Mouse (Mus musculus): ENCODE data around the gene Cdc6. TPM values are rescaled to one million over a fixed set of nuclear protein-coding genes. Genes with fewer than 3 reads are reported as not detected.

Cdc6 gene
- polyA plus RNA-seq, 1 experiment from 2014 or later = 96.3 TPM

GRCm38 (mm10) chr11:98925265-98925721, 17.7 kb downstream of the Cdc6 start:
- peaks cover 15% of the 10 kb centered on the region; the same call in 1 of the 2 replicates for H3K36me3 ChIP-seq (ENCODE audit: control insufficient read depth, insufficient read depth, low read length)
- ATAC-seq (replicated peaks; ENCODE audit: low FRiP score) (no peak; the same call in 1 of the 2 replicates), DNase-seq (ENCODE audit: low spot score) (no peak)
- peaks cover 49% of the 10 kb centered on the region for H3K4me1 ChIP-seq (replicated peaks; ENCODE audit: control insufficient read depth, insufficient read depth, low read length)
- 18% methylated on average over 10 of the region's 10 CpGs for WGBS
- H3K4me3 ChIP-seq (ENCODE audit: low read depth, low read length) = no peak overlapping the region
- H3K27ac ChIP-seq (ENCODE audit: low read depth, low read length) = no peak overlapping the region
- H3K9me3 ChIP-seq (ENCODE audit: control insufficient read depth, low read length) = no peaks in the 10 kb centered on the region
- no peaks in the 10 kb centered on the region; the same call in none of the 2 replicates for H3K27me3 ChIP-seq (replicated peaks; ENCODE audit: control insufficient read depth, insufficient read depth, low read length)
- H3K4me2 ChIP-seq = no peak overlapping the region
- H3K9ac ChIP-seq (ENCODE audit: low read depth, low read length) = no peak overlapping the region

- H3K27ac ChIP-seq (ENCODE audit: low read depth, low read length) = peak overlapping the region; percentile 68
- WGBS = 17% methylated on average over 12 of the region's 12 CpGs
- no peak overlapping the region for H3K9ac ChIP-seq (ENCODE audit: low read depth, low read length)
- peaks cover 3% of the 10 kb centered on the region for H3K27me3 ChIP-seq (replicated peaks; ENCODE audit: control insufficient read depth, insufficient read depth, low read length)
- no peaks in the 10 kb centered on the region for H3K9me3 ChIP-seq (ENCODE audit: control insufficient read depth, low read length)
- H3K4me3 ChIP-seq (ENCODE audit: low read depth, low read length) = no peak overlapping the region
- peak overlapping the region; percentile 10; the same call in 1 of the 2 replicates for H3K4me2 ChIP-seq
- DNase-seq (ENCODE audit: low spot score) (no peak), ATAC-seq (replicated peaks; ENCODE audit: low FRiP score) (no peak)
- peaks cover 55% of the 10 kb centered on the region for H3K4me1 ChIP-seq (replicated peaks; ENCODE audit: control insufficient read depth, insufficient read depth, low read length)
- peaks cover 10% of the 10 kb centered on the region; the same call in 1 of the 2 replicates for H3K36me3 ChIP-seq (ENCODE audit: control insufficient read depth, insufficient read depth, low read length)
Measured at GRCm38 (mm10) chr11:98925868-98926311, 18.3 kb downstream of the Cdc6 start.

DNA sequence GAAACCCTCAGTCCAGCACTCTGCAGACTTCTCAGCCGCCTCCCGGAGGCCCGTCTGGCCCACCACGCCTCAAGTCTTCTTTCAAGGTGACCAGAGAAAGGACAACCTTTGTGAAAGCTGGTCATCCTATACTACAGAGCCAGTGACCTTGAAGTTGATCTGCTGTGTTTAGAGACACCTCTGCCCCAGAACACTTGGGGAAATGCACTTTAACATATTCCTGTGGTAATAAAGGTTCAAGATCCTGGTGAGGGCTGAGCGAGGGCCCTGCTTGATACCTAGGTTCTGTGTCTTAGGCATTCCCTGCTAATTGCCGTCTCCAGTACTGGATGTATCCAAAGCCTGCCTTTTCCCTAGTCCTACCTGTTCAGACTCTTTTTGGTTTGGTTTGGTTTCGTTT, 19.0 kb downstream of the Cdc6 start:
- H3K9ac ChIP-seq (ENCODE audit: low read depth, low read length) = no peak overlapping the region
- H3K9me3 ChIP-seq (ENCODE audit: control insufficient read depth, low read length) = no peaks in the 10 kb centered on the region
- peaks cover 7% of the 10 kb centered on the region; the same call in 1 of the 2 replicates for H3K36me3 ChIP-seq (ENCODE audit: control insufficient read depth, insufficient read depth, low read length)
- ATAC-seq (replicated peaks; ENCODE audit: low FRiP score) (no peak), DNase-seq (ENCODE audit: low spot score) (no peak)
- peaks cover 10% of the 10 kb centered on the region for H3K27me3 ChIP-seq (replicated peaks; ENCODE audit: control insufficient read depth, insufficient read depth, low read length)
- 73% methylated on average over 7 of the region's 7 CpGs for WGBS
- H3K27ac ChIP-seq (ENCODE audit: low read depth, low read length) = peak overlapping the region; percentile 68; the same call in 1 of the 2 replicates
- H3K4me1 ChIP-seq (replicated peaks; ENCODE audit: control insufficient read depth, insufficient read depth, low read length) = peaks cover 60% of the 10 kb centered on the region
- no peak overlapping the region for H3K4me2 ChIP-seq
- no peak overlapping the region for H3K4me3 ChIP-seq (ENCODE audit: low read depth, low read length)

GRCm38 (mm10) chr11:98927438-98928076, 20.0 kb downstream of the Cdc6 start, which contains the start of gene Rara:
Gene Rara, plus strand, starts transcription at chr11:98927818.
- Histone ChIP-seq H3K9ac (ENCODE audit: low read depth, low read length) (peak within 1 kb of the TSS; percentile 47), H3K4me3 (ENCODE audit: low read depth, low read length) (peak within 1 kb of the TSS; percentile 53), H3K4me2 (peak within 1 kb of the TSS; percentile 72), H3K27me3 (replicated peaks; ENCODE audit: control insufficient read depth, insufficient read depth, low read length) (peaks cover 10% of the 10 kb centered on the region), H3K36me3 (ENCODE audit: control insufficient read depth, insufficient read depth, low read length) (peaks cover 2% of the 10 kb centered on the region; the same call in 1 of the 2 replicates), H3K9me3 (ENCODE audit: control insufficient read depth, low read length) (no peaks in the 10 kb centered on the region), H3K4me1 (replicated peaks; ENCODE audit: control insufficient read depth, insufficient read depth, low read length) (peaks cover 69% of the 10 kb centered on the region), H3K27ac (ENCODE audit: low read depth, low read length) (no peak within 1 kb of the TSS)
- ATAC-seq (replicated peaks; ENCODE audit: low FRiP score) = no peak
- DNase-seq (ENCODE audit: low spot score) = no peak
- WGBS = 12% methylated on average over 21 of the region's 21 CpGs

GRCm38 (mm10) chr11:98928186-98928893, 20.7 kb downstream of the Cdc6 start:
- Histone ChIP-seq H3K9me3 (ENCODE audit: control insufficient read depth, low read length) (no peaks in the 10 kb centered on the region), H3K9ac (ENCODE audit: low read depth, low read length) (peak overlapping the region; percentile 47), H3K4me3 (ENCODE audit: low read depth, low read length) (peak overlapping the region; percentile 53), H3K36me3 (ENCODE audit: control insufficient read depth, insufficient read depth, low read length) (no peaks in the 10 kb centered on the region; the same call in 1 of the 2 replicates), H3K27me3 (replicated peaks; ENCODE audit: control insufficient read depth, insufficient read depth, low read length) (peaks cover 18% of the 10 kb centered on the region), H3K4me2 (peak overlapping the region; percentile 72), H3K27ac (ENCODE audit: low read depth, low read length) (no peak overlapping the region), H3K4me1 (replicated peaks; ENCODE audit: control insufficient read depth, insufficient read depth, low read length) (peaks cover 77% of the 10 kb centered on the region)
- no peak for DNase-seq (ENCODE audit: low spot score)
- ATAC-seq (replicated peaks; ENCODE audit: low FRiP score) = no peak
- WGBS = 19% methylated on average over 12 of the region's 12 CpGs

GRCm38 (mm10) chr11:98929503-98929902, 21.9 kb downstream of the Cdc6 start:
- Histone ChIP-seq H3K36me3 (ENCODE audit: control insufficient read depth, insufficient read depth, low read length) (no peaks in the 10 kb centered on the region), H3K4me3 (ENCODE audit: low read depth, low read length) (no peak overlapping the region), H3K9ac (ENCODE audit: low read depth, low read length) (no peak overlapping the region), H3K4me2 (peak overlapping the region; percentile 72), H3K27ac (ENCODE audit: low read depth, low read length) (no peak overlapping the region), H3K4me1 (replicated peaks; ENCODE audit: control insufficient read depth, insufficient read depth, low read length) (peaks cover 70% of the 10 kb centered on the region), H3K27me3 (replicated peaks; ENCODE audit: control insufficient read depth, insufficient read depth, low read length) (peaks cover 22% of the 10 kb centered on the region), H3K9me3 (ENCODE audit: control insufficient read depth, low read length) (no peaks in the 10 kb centered on the region)
- DNase-seq (ENCODE audit: low spot score) (no peak), ATAC-seq (replicated peaks; ENCODE audit: low FRiP score) (no peak)
- 21% methylated on average over 9 of the region's 9 CpGs for WGBS

GRCm38 (mm10) chr11:98930127-98930601, 22.6 kb downstream of the Cdc6 start:
- H3K4me3 ChIP-seq (ENCODE audit: low read depth, low read length) = no peak overlapping the region
- H3K27ac ChIP-seq (ENCODE audit: low read depth, low read length) = peak overlapping the region; percentile 32; the same call in 1 of the 2 replicates
- no peak for DNase-seq (ENCODE audit: low spot score)

GRCm38 (mm10) chr11:98930773-98931512, 23.3 kb downstream of the Cdc6 start:
- 32% methylated on average over 10 of the region's 10 CpGs for WGBS
- H3K4me2 ChIP-seq = peak overlapping the region; percentile 25; the same call in 1 of the 2 replicates
- peak overlapping the region; percentile 70 for H3K27ac ChIP-seq (ENCODE audit: low read depth, low read length)
- H3K36me3 ChIP-seq (ENCODE audit: control insufficient read depth, insufficient read depth, low read length) = 0 out of 2 replicates have a peak, but pooled peaks cover 2% of the 10 kb centered on the region
- no peak for DNase-seq (ENCODE audit: low spot score)
- H3K4me1 ChIP-seq (replicated peaks; ENCODE audit: control insufficient read depth, insufficient read depth, low read length) = peaks cover 61% of the 10 kb centered on the region
- no peak for ATAC-seq (replicated peaks; ENCODE audit: low FRiP score)
- H3K27me3 ChIP-seq (replicated peaks; ENCODE audit: control insufficient read depth, insufficient read depth, low read length) = peaks cover 32% of the 10 kb centered on the region
- no peak overlapping the region; the same call in 1 of the 2 replicates for H3K9ac ChIP-seq (ENCODE audit: low read depth, low read length)
- H3K9me3 ChIP-seq (ENCODE audit: control insufficient read depth, low read length) = no peaks in the 10 kb centered on the region
- no peak overlapping the region for H3K4me3 ChIP-seq (ENCODE audit: low read depth, low read length)

More at GRCm38 (mm10) chr11:98930127-98930601, 22.6 kb downstream of the Cdc6 start:
- WGBS = 53% methylated on average over 7 of the region's 7 CpGs
- Histone ChIP-seq H3K4me2 (peak overlapping the region; percentile 0; the same call in 1 of the 2 replicates), H3K9me3 (ENCODE audit: control insufficient read depth, low read length) (no peaks in the 10 kb centered on the region), H3K9ac (ENCODE audit: low read depth, low read length) (no peak overlapping the region), H3K4me1 (replicated peaks; ENCODE audit: control insufficient read depth, insufficient read depth, low read length) (peaks cover 67% of the 10 kb centered on the region), H3K27me3 (replicated peaks; ENCODE audit: control insufficient read depth, insufficient read depth, low read length) (peaks cover 27% of the 10 kb centered on the region), H3K36me3 (ENCODE audit: control insufficient read depth, insufficient read depth, low read length) (0 out of 2 replicates have a peak, but pooled peaks cover 2% of the 10 kb centered on the region)
- ATAC-seq (replicated peaks; ENCODE audit: low FRiP score) = no peak

Data from liver, embryonic 11.5 days (tissue).